Mouse (Mus musculus) forebrain, postnatal 0 days (tissue): ENCODE data around the gene Olfr545. TPM values are rescaled to one million over a fixed set of nuclear protein-coding genes. Genes with fewer than 3 reads are reported as not detected.

Experiments used
- ATAC-seq: fragments of 200-750 bp; cut with Nextera tagmentation; 2 replicates; pipeline ENCODE4 v1.8.0; 2017; ENCODE audit warnings: mild to moderate bottlenecking, moderate library complexity
- DNase-seq: peaks from one replicate; pipeline ENCODE4 v3.0.0-alpha.2; 2015
- H3K27ac ChIP-seq: fragments of 300-500 bp; sonication (generic); 2 replicates; pipeline ENCODE4 v1.5.1; 2014; ENCODE audit warnings: low read depth, mild to moderate bottlenecking, antibody characterized with exemption, low read length, moderate library complexity, mixed read lengths
- H3K27me3 ChIP-seq: fragments of 300-500 bp; sonication (generic); 2 replicates; pipeline ENCODE4 v1.6.1; 2014; ENCODE audit warnings: mild to moderate bottlenecking, low read length, mixed read lengths; ENCODE audit not compliant: insufficient read depth
- H3K36me3 ChIP-seq: fragments of 300-500 bp; sonication (generic); 2 replicates; pipeline ENCODE4 v1.6.1; 2014; ENCODE audit warnings: mild to moderate bottlenecking, moderate library complexity; ENCODE audit not compliant: insufficient read depth
- H3K4me1 ChIP-seq: fragments of 300-500 bp; sonication (generic); 2 replicates; pipeline ENCODE4 v1.6.1; 2014; ENCODE audit warnings: antibody characterized with exemption; ENCODE audit not compliant: insufficient read depth
- H3K4me2 ChIP-seq: fragments of 300-500 bp; sonication (generic); 2 replicates; pipeline ENCODE4 v1.6.1; 2014; ENCODE audit warnings: low read depth, mild to moderate bottlenecking, moderate library complexity
- H3K4me3 ChIP-seq: fragments of 300-500 bp; sonication (generic); 2 replicates; pipeline ENCODE4 v1.5.1; 2014; ENCODE audit warnings: low read depth, low read length, mixed read lengths
- H3K9ac ChIP-seq: fragments of 300-500 bp; sonication (generic); 2 replicates; pipeline ENCODE4 v1.6.1; 2014; ENCODE audit warnings: mild to moderate bottlenecking
- H3K9me3 ChIP-seq: fragments of 300-500 bp; sonication (generic); 2 replicates; pipeline ENCODE4 v1.6.1; 2016; ENCODE audit warnings: low read length
- CTCF ChIP-seq: sonication (generic); IDR thresholded peaks from 2 replicates; pipeline ENCODE4 v1.5.1; 2016; ENCODE audit warnings: antibody characterized with exemption, control low read depth, low read depth
- WGBS: fragments of 180-500 bp; shearing (Covaris S2); extraction: QIAGEN DNeasy Blood & Tissue Kit; methylation state at CpG from one replicate; pipeline ENCODE4 v1.1.7; 2014; 5-methylcytosine and 5-hydroxymethylcytosine counted together
- polyA plus RNA-seq: library from polyadenylated mRNA; unstranded; fragments of >200 nt; fragmentation: Nextera tagmentation; extraction: Ambion mirVana; gene quantifications from 2 replicates; pipeline ENCODE4 v1.2.1, GENCODE M21; 2015
- total RNA-seq: library from RNA; depleted of rRNA; stranded (reverse); fragments of >200 nt; gene quantifications from 2 replicates; pipeline ENCODE4 v1.2.3, GENCODE M21; 2014

Olfr545 gene
- total and polyA plus RNA-seq, 2 experiments from 2014 or later, result 0.08 to 0.24 TPM

DNA sequence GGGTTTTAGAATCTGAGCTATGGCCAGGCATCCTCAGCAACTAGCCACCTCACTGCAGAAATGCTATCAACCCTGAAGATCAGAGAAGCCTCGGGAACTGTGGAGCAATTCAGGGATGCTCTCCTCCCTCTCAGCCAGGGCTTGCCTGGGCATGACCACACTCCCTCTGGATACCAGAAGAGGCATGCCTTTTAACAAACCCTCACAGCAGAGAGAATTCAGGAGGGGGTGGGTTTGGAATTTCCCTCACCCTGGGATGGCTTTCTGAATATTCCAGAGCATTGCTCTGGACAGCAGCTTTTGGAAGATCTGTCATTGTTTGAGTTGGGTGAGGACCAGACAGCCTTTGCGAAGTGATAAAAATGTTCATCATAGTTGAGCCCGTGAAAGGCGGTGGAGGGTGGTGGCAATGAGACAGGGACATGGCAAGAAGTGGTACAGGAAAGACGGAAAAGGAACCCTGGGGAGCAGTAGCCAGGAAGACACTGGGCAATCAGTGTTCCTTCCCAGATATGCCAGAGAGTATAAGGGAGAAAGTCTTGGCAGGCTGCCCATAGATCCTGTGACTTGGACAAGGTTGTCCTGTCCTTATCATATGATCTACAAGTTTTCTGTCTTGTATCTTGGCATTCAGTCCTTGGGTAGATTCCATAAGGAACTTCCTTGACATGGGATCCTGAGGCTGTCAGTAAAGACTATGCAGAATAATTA is 19.9 kb downstream of the Olfr545 start:
- H3K9me3 ChIP-seq, result no peaks in the 10 kb centered on the region
- no peak overlapping the region for H3K4me3 ChIP-seq
- ATAC-seq (no peak), DNase-seq (no peak)
- WGBS, result 81% methylated on average over 5 of the region's 5 CpGs
- TF ChIP-seq CTCF, result no peak
- no peaks in the 10 kb centered on the region for H3K27me3 ChIP-seq
- H3K9ac ChIP-seq, result no peak overlapping the region
- no peaks in the 10 kb centered on the region for H3K4me1 ChIP-seq
- H3K4me2 ChIP-seq, result no peak overlapping the region
- H3K27ac ChIP-seq, result no peak overlapping the region
- H3K36me3 ChIP-seq, result no peaks in the 10 kb centered on the region

DNA sequence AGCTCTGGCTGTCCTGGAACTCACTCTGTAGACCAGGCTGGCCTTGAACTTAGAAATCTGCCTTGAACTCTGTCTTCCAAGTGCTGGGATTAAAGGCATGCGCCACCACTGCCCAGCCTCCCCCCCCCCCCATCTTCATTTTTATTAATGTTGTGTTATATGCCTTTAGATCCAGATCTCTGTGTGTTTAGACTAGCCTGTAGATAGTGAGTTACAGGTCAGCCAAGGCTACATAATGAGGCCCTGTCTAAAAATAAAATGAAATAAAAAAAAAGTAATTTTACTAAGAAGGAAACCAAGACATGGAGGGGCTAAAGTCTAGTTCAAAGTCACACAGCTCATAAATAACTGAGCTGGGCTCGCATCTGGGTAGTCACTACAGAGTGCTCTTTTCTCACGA is 20.4 kb downstream of the Olfr545 start:
- H3K4me2 ChIP-seq, result no peak overlapping the region
- H3K27me3 ChIP-seq, result no peaks in the 10 kb centered on the region
- no peaks in the 10 kb centered on the region for H3K36me3 ChIP-seq
- TF ChIP-seq CTCF, result no peak
- H3K9ac ChIP-seq, result no peak overlapping the region
- no peaks in the 10 kb centered on the region for H3K4me1 ChIP-seq
- H3K4me3 ChIP-seq, result no peak overlapping the region
- no peak for ATAC-seq
- DNase-seq, result no peak
- WGBS, result 82% methylated on average over 3 of the region's 3 CpGs
- no peak overlapping the region for H3K27ac ChIP-seq
- no peaks in the 10 kb centered on the region for H3K9me3 ChIP-seq

DNA sequence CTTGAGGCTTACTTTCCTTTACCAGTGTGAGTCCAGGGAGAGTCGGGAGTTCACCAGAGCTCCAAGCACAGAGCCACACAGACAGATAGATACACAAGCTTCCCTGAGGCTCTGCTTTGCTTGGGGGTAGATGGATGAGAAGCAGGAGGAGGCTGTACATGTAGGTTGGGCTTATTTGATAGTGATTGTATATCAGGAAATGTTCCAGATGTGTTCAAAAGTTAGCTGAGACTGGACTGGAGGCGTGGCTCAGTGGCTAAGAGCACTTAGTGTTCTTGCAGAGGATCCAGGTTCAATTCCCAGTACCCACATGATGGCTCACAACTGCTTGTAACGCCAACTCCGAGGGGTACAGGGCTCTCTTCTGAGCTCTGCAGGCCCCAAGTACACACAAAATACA is 20.9 kb downstream of the Olfr545 start:
- Histone ChIP-seq H3K4me3 (no peak overlapping the region), H3K4me2 (no peak overlapping the region), H3K9me3 (no peaks in the 10 kb centered on the region), H3K27ac (no peak overlapping the region), H3K27me3 (no peaks in the 10 kb centered on the region), H3K36me3 (no peaks in the 10 kb centered on the region), H3K9ac (no peak overlapping the region), H3K4me1 (no peaks in the 10 kb centered on the region)
- DNase-seq, result no peak
- no peak for ATAC-seq
- no peak for TF ChIP-seq CTCF
- 91% methylated on average over 4 of the region's 4 CpGs for WGBS

DNA sequence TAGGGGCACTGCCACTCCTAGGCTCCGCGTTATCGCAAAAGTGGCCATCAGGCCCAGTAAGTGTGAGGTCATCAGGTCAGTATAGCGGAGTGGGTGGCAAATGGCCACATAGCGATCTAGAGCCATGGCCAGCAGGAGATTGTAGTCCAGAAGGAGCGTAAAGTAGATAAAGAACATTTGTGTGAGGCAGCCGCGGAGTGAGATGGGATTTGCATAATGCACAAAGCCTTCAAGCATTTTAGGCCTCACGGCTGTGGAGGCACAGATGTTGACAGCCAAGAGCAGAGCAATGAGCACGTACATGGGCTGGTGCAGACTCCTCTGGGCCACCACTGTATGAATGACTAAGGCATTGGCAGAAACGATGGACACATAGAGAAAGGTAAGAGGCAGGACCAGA is 22.0 kb downstream of the Olfr545 start:
- Histone ChIP-seq H3K4me2 (no peak overlapping the region), H3K27me3 (no peaks in the 10 kb centered on the region), H3K36me3 (no peaks in the 10 kb centered on the region), H3K9ac (no peak overlapping the region), H3K4me1 (no peaks in the 10 kb centered on the region), H3K4me3 (no peak overlapping the region), H3K27ac (no peak overlapping the region), H3K9me3 (no peaks in the 10 kb centered on the region)
- no peak; the same call in 1 of the 2 replicates for TF ChIP-seq CTCF
- ATAC-seq (no peak), DNase-seq (no peak)
- 69% methylated on average over 11 of the region's 11 CpGs for WGBS

GRCm38 (mm10) chr7:102476601-102477000 is 22.8 kb downstream of the Olfr545 start:
- DNase-seq, result no peak
- no peak for TF ChIP-seq CTCF
- Histone ChIP-seq H3K9me3 (no peaks in the 10 kb centered on the region), H3K36me3 (no peaks in the 10 kb centered on the region), H3K27ac (no peak overlapping the region), H3K4me2 (no peak overlapping the region), H3K27me3 (no peaks in the 10 kb centered on the region), H3K4me1 (no peaks in the 10 kb centered on the region), H3K9ac (no peak overlapping the region), H3K4me3 (no peak overlapping the region)
- WGBS, result 96% methylated on average over 5 of the region's 5 CpGs
- no peak for ATAC-seq

DNA sequence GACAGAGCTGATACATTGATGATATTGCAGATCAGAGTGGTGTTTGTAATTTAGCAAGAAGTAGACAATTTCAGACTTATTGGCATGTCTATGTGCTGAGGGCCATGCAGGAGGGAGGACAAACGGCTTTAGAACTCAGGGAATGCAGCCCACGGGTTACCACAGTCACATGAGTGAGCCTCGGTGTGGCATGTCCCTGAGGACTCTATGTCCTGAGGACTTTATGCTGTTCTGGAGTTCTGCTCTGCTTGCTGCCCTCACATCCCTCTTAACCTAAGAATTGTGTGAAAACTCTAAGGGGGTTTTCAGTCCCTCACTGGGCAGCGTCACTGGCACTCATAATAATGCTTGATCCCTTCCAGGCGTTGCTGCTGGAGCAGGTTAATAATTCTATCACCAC is 26.7 kb downstream of the Olfr545 start:
- H3K9me3 ChIP-seq, result no peaks in the 10 kb centered on the region
- TF ChIP-seq CTCF, result no peak
- H3K36me3 ChIP-seq, result peaks cover 15% of the 10 kb centered on the region
- no peak overlapping the region for H3K4me2 ChIP-seq
- H3K4me3 ChIP-seq, result no peak overlapping the region
- H3K4me1 ChIP-seq, result no peaks in the 10 kb centered on the region
- H3K9ac ChIP-seq, result no peak overlapping the region
- 76% methylated on average over 5 of the region's 5 CpGs for WGBS
- no peaks in the 10 kb centered on the region for H3K27me3 ChIP-seq
- ATAC-seq, result no peak
- no peak for DNase-seq
- H3K27ac ChIP-seq, result no peak overlapping the region

- ATAC-seq, result no peak
- H3K4me1 ChIP-seq, result no peaks in the 10 kb centered on the region
- no peak for DNase-seq
- WGBS, result 81% methylated on average over 8 of the region's 8 CpGs
- no peak overlapping the region for H3K9ac ChIP-seq
- H3K4me2 ChIP-seq, result no peak overlapping the region
- no peak overlapping the region for H3K27ac ChIP-seq
- TF ChIP-seq CTCF, result no peak
- peaks cover 62% of the 10 kb centered on the region for H3K36me3 ChIP-seq
- H3K9me3 ChIP-seq, result no peaks in the 10 kb centered on the region
- no peak overlapping the region for H3K4me3 ChIP-seq
- H3K27me3 ChIP-seq, result no peaks in the 10 kb centered on the region
These were observed 31.8 kb downstream of the Olfr545 start for GRCm38 (mm10) chr7:102467566-102467965.
